Mouse (Mus musculus): ENCODE data around the gene Emp1.

GRCm38 (mm10) chr6:135376248-135376647 lies 13.9 kb downstream of the Emp1 start:
- TF ChIP-seq EP300 (IDR thresholded peaks at IDR 0.05) (no peak), CTCF (IDR thresholded peaks at IDR 0.05) (no peak)
